Mouse (Mus musculus) CH12.LX (cell line): ENCODE results near the gene Plcb2. TPM values are rescaled to one million over a fixed set of nuclear protein-coding genes. Genes with fewer than 3 reads are reported as not detected.

Source experiments
- DNase-seq: peaks from one replicate; pipeline ENCODE4 v3.0.0-alpha.2; 2013; ENCODE audit errors: extremely low read depth
- H3K27ac ChIP-seq: 2 replicates; pipeline ENCODE4 v1.5.1; 2012; ENCODE audit warnings: low read depth, mild to moderate bottlenecking, control low read depth, moderate library complexity; ENCODE audit not compliant: insufficient read depth
- H3K27me3 ChIP-seq: replicated peaks from 2 replicates; pipeline ENCODE3; 2012; ENCODE audit warnings: inconsistent platforms
- H3K36me3 ChIP-seq, 2 experiments: replicated peaks in 1 of 2; 2 replicates each; pipeline versions ENCODE3 to v1.6.1; 2012; ENCODE audit warnings: inconsistent platforms in 1 of 2, low read length in 1 of 2, mild to moderate bottlenecking in 1 of 2, mixed read lengths in 1 of 2, moderate library complexity in 1 of 2; ENCODE audit not compliant: control insufficient read depth in 1 of 2, insufficient read depth in 1 of 2
- H3K4me1 ChIP-seq, 2 experiments: 2 replicates each; pipeline ENCODE4 v1.6.1; 2012; ENCODE audit warnings: inconsistent platforms in 1 of 2, moderate library complexity in 1 of 2; ENCODE audit not compliant: insufficient read depth in 2 of 2, control insufficient read depth in 1 of 2
- H3K4me2 ChIP-seq: 2 replicates; pipeline ENCODE4 v1.6.1; 2012; ENCODE audit warnings: low read depth, mild to moderate bottlenecking, control low read depth; ENCODE audit not compliant: poor library complexity, insufficient read depth, severe bottlenecking
- H3K4me3 ChIP-seq, 3 experiments: fragments of 150-350 bp in 1 of 3; sonication (generic) in 1 of 3; replicated peaks in 1 of 3; 2 replicates each; pipeline versions ENCODE3 to v1.5.1; 2011 to 2012; ENCODE audit warnings: low read depth in 2 of 3, low read length in 2 of 3, mild to moderate bottlenecking in 2 of 3, moderate library complexity in 2 of 3, control low read depth in 1 of 3, improper control_type of control experiment in 1 of 3, inconsistent platforms in 1 of 3, mixed read lengths in 1 of 3; ENCODE audit not compliant: poor library complexity in 1 of 3
- H3K79me2 ChIP-seq: replicated peaks from 2 replicates; pipeline ENCODE4 v1.6.1; 2012; ENCODE audit warnings: mild to moderate bottlenecking, moderate library complexity; ENCODE audit not compliant: control insufficient read depth, poor library complexity, insufficient read depth, severe bottlenecking; ENCODE audit errors: extremely low read depth
- H3K9ac ChIP-seq: 2 replicates; pipeline ENCODE4 v1.6.1; 2012; ENCODE audit warnings: low read depth, mild to moderate bottlenecking, control low read depth, moderate library complexity; ENCODE audit not compliant: insufficient read depth
- H3K9me3 ChIP-seq: replicated peaks from 2 replicates; pipeline ENCODE3; 2012; ENCODE audit warnings: low read length, inconsistent platforms, mixed read lengths
- BHLHE40 ChIP-seq: IDR thresholded peaks from 2 replicates; pipeline ENCODE4 v1.6.1; 2011; ENCODE audit warnings: mild to moderate bottlenecking, low read depth, low read length, improper control_type of control experiment
- CHD1 ChIP-seq: IDR thresholded peaks from 2 replicates; pipeline ENCODE4 v1.6.1; 2012; ENCODE audit warnings: low read depth, low read length, improper control_type of control experiment, inconsistent platforms
- CTCF ChIP-seq, 2 experiments: IDR thresholded peaks in 1 of 2; conservative IDR thresholded peaks in 1 of 2; 2 replicates each; pipeline ENCODE4 v1.5.1; 2011 to 2012; ENCODE audit warnings: low read depth in 2 of 2, low read length in 2 of 2, improper control_type of control experiment in 1 of 2, inconsistent platforms in 1 of 2, mild to moderate bottlenecking in 1 of 2, moderate library complexity in 1 of 2
- E2F4 ChIP-seq: IDR thresholded peaks from 2 replicates; pipeline ENCODE4 v1.6.1; 2011; ENCODE audit warnings: low read depth, low read length, improper control_type of control experiment; ENCODE audit not compliant: insufficient replicate concordance
- ELF1 ChIP-seq: IDR thresholded peaks from 2 replicates; pipeline ENCODE4 v1.6.1; 2014; ENCODE audit warnings: low read depth, mild to moderate bottlenecking, inconsistent platforms, low read length, improper control_type of control experiment
- GABPA ChIP-seq: IDR thresholded peaks from 2 replicates; pipeline ENCODE4 v1.6.1; 2012; ENCODE audit warnings: low read depth, low read length, improper control_type of control experiment, inconsistent platforms; ENCODE audit not compliant: insufficient replicate concordance
- HCFC1 ChIP-seq: IDR thresholded peaks from 2 replicates; pipeline ENCODE4 v1.6.1; 2012; ENCODE audit warnings: low read depth, mild to moderate bottlenecking, inconsistent platforms, low read length, improper control_type of control experiment
- IRF4 ChIP-seq: IDR thresholded peaks from 2 replicates; pipeline ENCODE4 v1.6.1; 2014; ENCODE audit warnings: low read depth, mild to moderate bottlenecking, inconsistent platforms, low read length, improper control_type of control experiment
- JUN ChIP-seq: IDR thresholded peaks from 2 replicates; pipeline ENCODE4 v1.6.1; 2011; ENCODE audit warnings: low read depth, mild to moderate bottlenecking, low read length, improper control_type of control experiment, moderate library complexity; ENCODE audit not compliant: insufficient read depth
- JUND ChIP-seq: conservative IDR thresholded peaks from 2 replicates; pipeline ENCODE4 v1.6.1; 2011; ENCODE audit warnings: low read depth, low read length, improper control_type of control experiment
- MAFK ChIP-seq: IDR thresholded peaks from 2 replicates; pipeline ENCODE4 v1.6.1; 2011; ENCODE audit warnings: low read length, improper control_type of control experiment; ENCODE audit not compliant: insufficient replicate concordance
- MXI1 ChIP-seq: IDR thresholded peaks from 2 replicates; pipeline ENCODE4 v1.6.1; 2011; ENCODE audit warnings: mild to moderate bottlenecking, low read depth, low read length, improper control_type of control experiment
- NELFE ChIP-seq: IDR thresholded peaks from 2 replicates; pipeline ENCODE4 v1.6.1; 2011; ENCODE audit warnings: low read depth, low read length, improper control_type of control experiment
- POLR2A ChIP-seq: IDR thresholded peaks from 2 replicates; pipeline ENCODE4 v1.6.1; 2011; ENCODE audit warnings: low read depth, mild to moderate bottlenecking, improper control_type of control experiment, low read length
- POLR2AphosphoS2 ChIP-seq: IDR thresholded peaks from 2 replicates; pipeline ENCODE4 v1.6.1; 2011; ENCODE audit warnings: low read depth, low read length, improper control_type of control experiment
- RAD21 ChIP-seq: IDR thresholded peaks from 2 replicates; pipeline ENCODE4 v1.6.1; 2011; ENCODE audit warnings: low read depth, mild to moderate bottlenecking, low read length, improper control_type of control experiment, moderate library complexity
- RCOR1 ChIP-seq: conservative IDR thresholded peaks from 2 replicates; pipeline ENCODE4 v1.6.1; 2012; ENCODE audit warnings: low read depth, mild to moderate bottlenecking, inconsistent platforms, low read length, improper control_type of control experiment
- SMC3 ChIP-seq: IDR thresholded peaks from 2 replicates; pipeline ENCODE4 v1.6.1; 2011; ENCODE audit warnings: low read depth, low read length, improper control_type of control experiment
- TBP ChIP-seq: conservative IDR thresholded peaks from 2 replicates; pipeline ENCODE4 v1.6.1; 2011; ENCODE audit warnings: low read depth, low read length, improper control_type of control experiment
- TCF12 ChIP-seq: IDR thresholded peaks from 2 replicates; pipeline ENCODE4 v1.6.1; 2014; ENCODE audit warnings: low read depth, mild to moderate bottlenecking, inconsistent platforms, low read length, improper control_type of control experiment
- UBTF ChIP-seq: IDR thresholded peaks from 2 replicates; pipeline ENCODE4 v1.6.1; 2012; ENCODE audit warnings: low read depth, mild to moderate bottlenecking, inconsistent platforms, low read length, improper control_type of control experiment, moderate library complexity
- USF2 ChIP-seq: conservative IDR thresholded peaks from 2 replicates; pipeline ENCODE4 v1.6.1; 2011; ENCODE audit warnings: low read depth, low read length, improper control_type of control experiment
- ZKSCAN1 ChIP-seq: IDR thresholded peaks from 2 replicates; pipeline ENCODE4 v1.6.1; 2012; ENCODE audit warnings: low read depth, inconsistent platforms, low read length, improper control_type of control experiment, borderline replicate concordance
- dilution Hi-C: fragments of 300-500 bp; cut with MboI; formaldehyde crosslinking; loops from 2 replicates; pipeline ENCODE4 v1.14.3; 2020; ENCODE audit warnings: low sequenced_read_pairs; ENCODE audit not compliant: extremely low pct_unique_long_range_greater_than_20kb, extremely low pct_ligation_motif_present
- in situ Hi-C: fragments of 300-500 bp; cut with MboI; formaldehyde crosslinking; loops from 3 replicates; pipeline ENCODE4 v1.14.3; 2019; ENCODE audit warnings: low sequenced_read_pairs, low pct_ligation_motif_present, low pct_unique_long_range_greater_than_20kb, mixed read lengths
- polyA plus RNA-seq: library from polyadenylated mRNA; unstranded; fragments of >175 nt; gene quantifications from 2 replicates; pipeline ENCODE4 v1.2.1, GENCODE M21; 2012; ENCODE audit warnings: low read depth; ENCODE audit not compliant: insufficient read length
- total RNA-seq, 2 experiments: library from RNA; depleted of rRNA; stranded (reverse); fragments of 300-350 nt in 1 of 2; fragments of >200 nt in 1 of 2; gene quantifications; 2 replicates each; pipeline ENCODE4 v1.2.3; 2012 to 2014

The Plcb2 gene
- total and polyA plus RNA-seq, 3 experiments, result 5.7 to 22.3 (median 7.8) TPM

- DNase-seq, result no peak
- peaks cover 9 to 31% of the 10 kb centered on the region in 2 experiments for H3K4me1 ChIP-seq
- dilution Hi-C loops (no loop called here), in situ Hi-C loops (loop anchor here (10.0 to 25.0 kb wide), 2 partner anchors 213 to 426 kb away; no protein-coding TSS in a partner anchor)
- H3K36me3 ChIP-seq, result no peaks in the 10 kb centered on the region
- no peak overlapping the region for H3K4me3 ChIP-seq
- TF ChIP-seq CTCF (conservative IDR thresholded peaks at IDR 0.05 in 1 of 2, IDR thresholded peaks at IDR 0.05 in 1 of 2; ENCODE audit: low read depth in 2 of 2, low read length in 2 of 2), result peak in 1 of 2 experiments; percentile 44; a peak in 2 of 4 replicates
- peak; percentile 33 for TF ChIP-seq RAD21
- no peak for TF ChIP-seq JUND
- peak; percentile 49 for TF ChIP-seq SMC3
- no peak overlapping the region for H3K27ac ChIP-seq
- no peaks in the 10 kb centered on the region for H3K9me3 ChIP-seq
- H3K79me2 ChIP-seq, result no peaks in the 10 kb centered on the region
- H3K27me3 ChIP-seq, result peaks cover 13% of the 10 kb centered on the region
- no peak overlapping the region for H3K9ac ChIP-seq
- H3K4me2 ChIP-seq, result no peak overlapping the region
These were observed 33.1 kb upstream of the Plcb2 start for GRCm38 (mm10) chr2:118761358-118761757.

- H3K36me3 ChIP-seq, result no peaks in the 10 kb centered on the region
- H3K27ac ChIP-seq, result no peak overlapping the region
- H3K4me1 ChIP-seq, result peaks cover 9 to 28% of the 10 kb centered on the region in 2 experiments
- no peaks in the 10 kb centered on the region for H3K79me2 ChIP-seq
- H3K9ac ChIP-seq, result no peak overlapping the region
- H3K4me3 ChIP-seq, result no peak overlapping the region
- in situ Hi-C loops, result loop anchor here (10.0 to 25.0 kb wide), 2 partner anchors 214 to 427 kb away; no protein-coding TSS in a partner anchor
- no peaks in the 10 kb centered on the region for H3K9me3 ChIP-seq
- dilution Hi-C loops, result no loop called here
- TF ChIP-seq GABPA, result no peak
- no peak for TF ChIP-seq JUN
- TF ChIP-seq POLR2A, result no peak
- no peak for TF ChIP-seq RCOR1
- TF ChIP-seq HCFC1, result no peak
- no peak for TF ChIP-seq MXI1
- peaks cover 15% of the 10 kb centered on the region for H3K27me3 ChIP-seq
- no peak overlapping the region for H3K4me2 ChIP-seq
- no peak for DNase-seq
These were observed 32.2 kb upstream of the Plcb2 start for GRCm38 (mm10) chr2:118760311-118761025.

DNA sequence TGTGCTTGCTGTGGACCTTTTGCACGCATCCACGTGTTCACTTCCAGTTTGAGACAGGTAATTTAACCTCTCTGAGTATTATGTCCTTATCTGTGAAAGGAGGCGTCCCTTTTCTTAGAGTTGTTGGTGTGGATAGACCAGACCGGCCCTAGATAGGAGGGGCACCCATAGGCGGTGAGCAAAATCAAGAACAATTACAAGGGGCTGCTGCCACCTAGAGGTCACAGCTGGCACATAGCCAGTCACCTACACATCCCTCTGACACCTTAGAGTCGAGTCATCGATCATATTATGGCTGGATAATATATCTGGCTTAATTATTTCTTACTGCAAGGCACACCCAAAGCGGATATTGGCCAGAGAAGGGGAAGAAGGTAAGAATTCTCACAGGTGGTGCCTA, 31.6 kb upstream of the Plcb2 start:
- Histone ChIP-seq H3K4me1 (peaks cover 9 to 26% of the 10 kb centered on the region in 2 experiments), H3K36me3 (no peaks in the 10 kb centered on the region), H3K79me2 (no peaks in the 10 kb centered on the region), H3K4me2 (peak overlapping the region; percentile 90), H3K9ac (no peak overlapping the region; the same call in 1 of the 2 replicates), H3K9me3 (no peaks in the 10 kb centered on the region), H3K4me3 (peak overlapping the region in 1 of 3 experiments; percentile 9), H3K27ac (no peak overlapping the region), H3K27me3 (peaks cover 15% of the 10 kb centered on the region)
- in situ Hi-C loops (loop anchor here (10.0 to 25.0 kb wide), 2 partner anchors 215 to 427 kb away; no protein-coding TSS in a partner anchor), dilution Hi-C loops (no loop called here)
- peak; percentile 83 for DNase-seq
- no peak; the same call in 1 of the 2 replicates for TF ChIP-seq IRF4
- TF ChIP-seq RCOR1, result no peak
- TF ChIP-seq USF2, result no peak
- TF ChIP-seq E2F4, result no peak
- no peak for TF ChIP-seq MAFK
- TF ChIP-seq NELFE, result no peak
- TF ChIP-seq BHLHE40, result no peak
- TF ChIP-seq POLR2AphosphoS2, result no peak
- TF ChIP-seq ELF1, result no peak
- TF ChIP-seq RAD21, result peak; percentile 97
- no peak for TF ChIP-seq TCF12
- no peak for TF ChIP-seq CHD1
- TF ChIP-seq ZKSCAN1, result no peak
- no peak for TF ChIP-seq TBP
- no peak for TF ChIP-seq GABPA
- TF ChIP-seq UBTF, result 0 out of 2 replicates have a peak, but pooled peaks have one; percentile 23
- peak; percentile 82 to 97 for TF ChIP-seq CTCF (conservative IDR thresholded peaks at IDR 0.05 in 1 of 2, IDR thresholded peaks at IDR 0.05 in 1 of 2; ENCODE audit: low read depth in 2 of 2, low read length in 2 of 2)
- peak; percentile 82 for TF ChIP-seq SMC3
